Mouse (Mus musculus) v-Abl transformed pro-B cells (cell line): Measurements from ENCODE around the gene Birc6.

Experiments used
- in situ Hi-C, 2 experiments: fragments of 400-800 bp; cut with MboI; formaldehyde crosslinking; loops; one replicate each; pipeline ENCODE4 v1.15.1; 2025; ENCODE audit not compliant: unreplicated experiment in 2 of 2

The Birc6 gene

DNA sequence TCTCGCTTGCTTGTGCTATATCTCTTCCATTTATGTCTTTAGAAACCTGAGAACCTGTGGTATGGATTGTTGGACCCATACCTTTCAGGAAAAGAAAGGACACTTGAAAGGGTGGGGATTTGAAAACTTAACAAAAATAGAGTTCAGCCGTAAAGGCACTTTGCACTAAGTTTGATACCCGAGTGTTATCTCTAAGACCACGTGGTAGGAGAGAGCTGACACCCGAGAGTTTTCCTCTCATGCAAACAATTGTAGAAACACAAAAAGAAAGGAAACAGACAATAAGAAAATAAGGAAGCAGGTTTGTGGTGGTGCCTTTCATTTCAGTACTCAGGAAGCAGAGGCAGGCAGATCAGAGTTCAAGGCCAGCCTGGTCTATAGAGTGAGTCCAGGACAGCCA is 26.0 kb downstream of the Birc6 start:
- in situ Hi-C loops = no loop called here

DNA sequence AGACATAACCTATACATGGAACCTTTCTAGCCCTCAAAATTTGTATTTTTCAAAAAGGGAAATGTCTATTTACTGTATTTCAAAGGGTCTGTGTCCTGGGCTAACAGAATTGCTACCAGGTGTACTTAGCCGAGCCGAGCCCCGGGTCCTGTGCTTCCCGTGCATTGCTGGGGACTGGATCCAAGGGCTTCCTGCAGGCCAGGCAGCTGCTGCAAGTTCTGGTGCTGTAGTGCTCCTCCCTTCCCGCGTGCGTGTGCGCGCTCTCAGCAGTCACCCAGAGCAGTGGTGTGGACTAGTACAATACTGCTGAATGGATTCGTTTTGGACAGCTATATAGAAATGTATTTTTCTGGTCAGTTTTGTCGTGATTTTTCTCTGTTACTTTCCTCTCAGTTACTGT is 31.8 kb downstream of the Birc6 start:
- in situ Hi-C loops = no loop called here

GRCm38 (mm10) chr17:74564151-74564550 is 36.1 kb downstream of the Birc6 start:
- in situ Hi-C loops = no loop called here

DNA sequence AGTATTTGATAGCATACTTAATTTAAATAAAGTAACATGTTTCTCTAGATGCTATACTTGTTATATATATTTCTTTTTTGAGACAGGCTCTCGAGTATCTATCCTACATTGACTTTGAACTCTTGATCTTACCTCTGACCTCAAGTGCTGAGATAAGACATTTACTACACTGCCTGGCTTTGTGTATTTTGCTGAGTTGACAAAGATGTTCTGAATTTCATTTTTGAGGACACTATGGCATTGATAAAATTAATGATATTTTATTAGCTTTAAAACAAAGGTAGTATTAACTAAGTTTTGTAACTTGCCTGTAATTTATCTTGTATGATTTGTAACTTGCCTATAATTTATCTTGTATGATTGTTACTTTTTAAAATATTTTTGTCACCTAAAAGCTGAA is 41.1 kb downstream of the Birc6 start:
- in situ Hi-C loops = no loop called here

DNA sequence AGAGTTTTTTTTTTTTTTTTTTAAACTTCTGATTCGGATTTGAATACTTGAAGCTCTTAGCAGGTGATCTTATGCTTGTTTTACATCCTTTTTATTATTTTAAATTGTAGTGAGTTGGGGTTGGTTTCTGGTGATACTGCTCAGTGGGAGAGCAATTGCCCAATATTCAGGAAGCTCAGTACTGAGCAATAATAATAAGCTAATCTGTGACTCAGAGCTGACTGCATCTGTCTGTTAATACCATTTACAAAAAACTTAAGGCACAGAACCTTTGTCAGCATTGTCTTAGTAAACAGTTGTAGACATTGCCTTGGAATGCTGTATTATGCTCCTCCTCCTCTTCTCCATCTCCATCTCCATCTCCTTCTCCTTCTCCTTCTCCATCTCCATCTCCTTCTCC is 42.5 kb downstream of the Birc6 start:
- in situ Hi-C loops = no loop called here

DNA sequence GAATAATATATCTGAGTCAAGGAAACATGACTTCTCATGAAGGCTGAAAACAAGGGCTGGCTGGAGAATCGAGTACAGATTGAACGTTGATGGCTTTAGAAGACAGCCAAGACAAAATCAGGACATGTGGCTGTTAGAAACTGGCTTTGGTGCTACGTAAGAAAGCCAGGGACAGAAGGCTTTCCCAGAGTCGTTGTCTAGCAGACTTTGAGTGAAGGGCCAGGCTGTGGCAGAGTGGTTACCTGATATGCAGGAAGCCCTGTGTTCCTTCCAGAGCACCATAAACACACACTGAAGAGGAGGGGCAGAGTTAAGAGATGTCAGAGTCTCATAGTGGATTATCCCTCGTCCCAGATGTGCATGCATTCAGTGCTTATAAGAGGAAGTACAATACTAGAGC is 49.1 kb downstream of the Birc6 start:
- in situ Hi-C loops = no loop called here

DNA sequence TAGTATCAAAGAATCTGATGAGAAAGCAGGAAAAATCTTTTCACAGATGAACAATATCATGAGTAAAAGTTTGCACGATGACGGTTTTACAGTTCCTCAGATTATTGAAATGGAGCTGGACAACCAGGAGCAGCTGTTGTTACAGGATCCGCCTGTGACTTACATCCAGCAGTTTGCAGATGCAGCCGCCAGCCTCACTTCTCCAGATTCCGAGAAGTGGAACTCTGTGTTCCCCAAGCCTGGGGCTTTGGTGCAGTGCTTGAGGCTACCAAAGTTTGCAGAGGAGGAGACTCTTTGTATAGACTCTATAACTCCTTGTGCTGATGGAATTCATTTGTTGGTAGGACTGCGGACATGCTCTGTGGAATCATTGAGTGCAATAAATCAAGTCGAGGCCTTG is 51.5 kb downstream of the Birc6 start:
- in situ Hi-C loops = no loop called here

GRCm38 (mm10) chr17:74580738-74581137 is 52.6 kb downstream of the Birc6 start:
- in situ Hi-C loops = no loop called here

DNA sequence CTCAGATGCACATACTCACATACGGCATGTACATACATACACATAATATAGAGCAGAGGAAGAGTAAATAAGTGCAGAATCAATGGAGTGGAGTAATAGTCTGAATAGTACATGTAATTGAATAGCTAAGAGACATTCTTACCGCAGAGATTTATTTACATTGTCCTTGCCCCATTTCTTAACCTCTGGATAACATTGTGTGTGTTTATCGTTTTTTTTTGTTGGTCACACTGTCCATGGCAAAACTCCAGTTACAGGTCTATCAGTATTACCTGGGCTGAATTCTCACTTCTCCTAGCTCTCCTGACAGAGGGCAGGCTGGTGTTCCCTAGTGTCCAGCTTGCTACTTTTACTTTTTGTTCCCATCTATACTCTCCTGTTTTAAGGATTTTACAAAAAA is 58.7 kb downstream of the Birc6 start:
- in situ Hi-C loops = no loop called here

GRCm38 (mm10) chr17:74598908-74599307 is 70.8 kb downstream of the Birc6 start:
- in situ Hi-C loops = loop anchor here in 1 of 2 experiments (10.0 kb wide), 1 partner anchor 56 kb away; no protein-coding TSS in a partner anchor

- in situ Hi-C loops = loop anchor here in 1 of 2 experiments (10.0 kb wide), 1 partner anchor 55 kb away; no protein-coding TSS in a partner anchor
Observed at GRCm38 (mm10) chr17:74599396-74599795, 71.3 kb downstream of the Birc6 start.

DNA sequence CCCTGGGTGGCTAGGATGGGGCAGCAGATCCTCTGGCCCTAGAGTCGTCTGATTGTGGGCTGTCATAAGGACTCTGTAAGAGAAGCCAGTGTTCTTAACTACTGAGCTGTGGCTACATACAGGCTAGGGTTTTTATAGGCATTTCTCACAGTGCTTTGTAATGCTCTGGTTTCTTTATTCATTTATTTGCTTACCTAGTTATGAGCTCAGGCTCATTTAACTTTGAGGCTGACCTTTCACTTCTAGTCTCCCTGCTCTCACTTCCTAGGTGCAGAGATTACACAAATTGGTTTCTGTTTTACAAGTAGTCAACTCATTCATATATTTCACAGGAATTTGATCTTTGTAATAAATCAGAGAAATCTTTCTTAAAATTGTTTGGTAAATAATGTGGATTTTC is 73.1 kb downstream of the Birc6 start:
- in situ Hi-C loops = no loop called here

DNA sequence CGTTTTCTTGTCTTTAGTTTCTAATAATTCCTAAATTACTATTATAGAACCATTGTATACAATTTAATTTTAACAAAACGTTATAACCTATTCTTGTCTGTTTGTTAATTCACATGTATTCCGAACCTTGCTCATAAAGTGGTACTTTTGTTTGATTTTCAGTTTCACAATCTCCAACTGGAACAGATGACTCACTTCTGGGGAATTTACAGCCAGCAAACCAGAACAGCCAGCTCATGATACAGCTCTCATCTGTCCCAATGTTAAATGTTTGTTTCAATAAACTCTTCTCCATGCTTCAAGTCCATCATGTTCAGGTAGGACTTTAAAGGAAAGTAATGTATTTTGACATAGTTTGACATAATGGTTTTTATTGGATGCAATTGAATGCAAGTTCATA is 102.7 kb downstream of the Birc6 start:
- in situ Hi-C loops = loop anchor here in 1 of 2 experiments (25.0 kb wide), 1 partner anchor 268 kb away; no protein-coding TSS in a partner anchor

GRCm38 (mm10) chr17:74642445-74642844 is 114.3 kb downstream of the Birc6 start:
- in situ Hi-C loops = loop anchor here in 1 of 2 experiments (25.0 kb wide), 1 partner anchor 280 kb away; no protein-coding TSS in a partner anchor

- in situ Hi-C loops = loop anchor here in 1 of 2 experiments (10.0 kb wide), 1 partner anchor 64 kb away; no protein-coding TSS in a partner anchor
Observed at GRCm38 (mm10) chr17:74658362-74658761, 130.3 kb downstream of the Birc6 start.

- in situ Hi-C loops = no loop called here
Observed at GRCm38 (mm10) chr17:74668010-74668409, 139.9 kb downstream of the Birc6 start.

GRCm38 (mm10) chr17:74670031-74670430 is 141.9 kb downstream of the Birc6 start:
- in situ Hi-C loops = no loop called here

DNA sequence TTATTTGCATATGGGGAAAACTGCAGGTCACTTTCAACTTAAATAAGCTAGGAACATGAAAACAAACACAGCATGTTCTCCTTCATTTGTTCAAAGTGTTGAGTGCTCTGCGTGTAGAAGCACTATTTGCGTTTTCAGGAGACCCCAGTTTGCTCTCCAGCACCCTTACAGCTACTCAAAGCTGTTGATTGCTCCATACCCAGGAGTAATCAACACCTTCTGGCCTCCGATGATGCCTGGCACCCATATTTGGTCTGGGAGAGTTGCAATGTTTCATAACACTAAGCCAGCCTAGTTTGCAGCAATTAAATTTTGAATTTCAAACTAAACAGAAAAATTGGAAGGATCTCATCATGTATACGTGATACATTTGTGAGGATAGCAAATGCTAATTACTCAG is 144.4 kb downstream of the Birc6 start:
- in situ Hi-C loops = no loop called here

GRCm38 (mm10) chr17:74673251-74673650 is 145.2 kb downstream of the Birc6 start:
- in situ Hi-C loops = no loop called here

GRCm38 (mm10) chr17:74678061-74678460 is 150.0 kb downstream of the Birc6 start:
- in situ Hi-C loops = no loop called here

DNA sequence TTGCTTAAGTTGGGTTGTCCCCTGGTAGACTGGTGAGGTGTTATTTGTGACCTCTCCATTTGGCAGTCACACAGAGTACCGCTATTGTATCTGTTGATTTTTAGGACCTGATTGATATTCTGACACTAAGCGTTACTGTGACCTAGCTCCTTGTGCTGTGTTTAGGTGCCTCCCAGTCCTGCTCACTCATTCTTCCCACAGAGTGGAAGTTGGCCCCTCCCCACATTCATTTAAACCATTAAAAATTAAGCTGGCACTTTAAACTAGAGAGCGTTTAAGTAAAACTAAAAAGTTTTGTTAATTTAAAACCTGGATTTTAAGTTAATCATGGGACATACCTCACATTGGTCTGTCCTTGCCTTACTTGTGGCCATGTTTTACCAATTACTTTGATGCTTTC is 156.8 kb downstream of the Birc6 start:
- in situ Hi-C loops = no loop called here

GRCm38 (mm10) chr17:74688555-74688954 is 160.5 kb downstream of the Birc6 start:
- in situ Hi-C loops = no loop called here

GRCm38 (mm10) chr17:74689406-74689805 is 161.3 kb downstream of the Birc6 start:
- in situ Hi-C loops = no loop called here
